Mouse (Mus musculus) megakaryocyte, embryonic 14.5 days (primary cell): ENCODE measurements around the gene Gm49337.

Experiments used
- FLI1 ChIP-seq: IDR thresholded peaks from 2 replicates; pipeline ENCODE4 v1.6.1; 2012; ENCODE audit warnings: low read length, inconsistent platforms, mixed read lengths
- GATA1 ChIP-seq: IDR thresholded peaks from 3 replicates; pipeline ENCODE4 v1.6.1; 2012; ENCODE audit warnings: mixed read lengths, low read length, inconsistent platforms, borderline replicate concordance

DNA sequence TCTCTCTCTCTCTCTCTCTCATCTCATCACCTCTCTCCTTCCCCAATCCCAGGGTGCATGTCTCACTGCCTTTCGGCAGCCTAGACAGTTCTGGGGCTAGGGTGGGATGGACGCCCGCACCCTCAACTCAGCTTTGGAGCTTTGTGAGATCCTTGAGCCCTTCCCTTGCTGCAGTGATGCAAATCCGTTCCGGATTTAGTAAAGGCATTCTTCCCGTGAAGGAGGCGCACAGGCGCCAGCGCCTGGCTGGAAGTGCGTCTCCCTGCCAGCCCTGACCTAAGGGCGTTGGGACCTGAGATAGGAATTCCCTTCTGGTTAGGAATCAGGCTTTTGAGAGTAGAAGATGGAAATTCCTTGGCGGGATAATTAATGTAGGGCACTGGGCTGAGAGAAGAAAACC, 9.6 kb downstream of the Gm49337 start:
- no peak for TF ChIP-seq GATA1
- TF ChIP-seq FLI1 = no peak
